Mouse (Mus musculus): ENCODE data around the gene Muc1. TPM values are rescaled to one million over a fixed set of nuclear protein-coding genes. Genes with fewer than 3 reads are reported as not detected.

Muc1 gene
- total RNA-seq, 2 experiments from 2014 or later = not detected

DNA sequence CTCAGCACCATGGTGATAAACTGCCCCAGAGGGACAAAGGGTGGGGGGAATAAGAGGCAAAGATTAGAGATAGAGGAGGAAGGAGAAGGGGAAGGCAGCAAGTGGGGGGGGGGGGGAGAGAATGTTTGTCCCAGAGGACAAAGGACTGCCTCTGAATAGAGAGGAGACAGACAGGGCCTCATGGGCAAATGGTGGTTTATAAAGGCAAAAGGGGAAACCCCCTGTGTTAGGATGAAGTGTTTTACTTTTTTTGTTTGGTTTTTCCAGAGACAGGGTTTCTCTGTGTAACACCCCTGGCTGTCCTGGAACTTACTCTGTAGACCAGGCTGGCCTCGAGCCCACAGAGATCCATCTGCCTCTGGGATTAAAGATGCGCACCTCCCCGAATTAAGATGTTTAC, 31.4 kb downstream of the Muc1 start:
- ATAC-seq (replicated peaks; ENCODE audit: low FRiP score, poor library complexity, severe bottlenecking) = no peak

DNA sequence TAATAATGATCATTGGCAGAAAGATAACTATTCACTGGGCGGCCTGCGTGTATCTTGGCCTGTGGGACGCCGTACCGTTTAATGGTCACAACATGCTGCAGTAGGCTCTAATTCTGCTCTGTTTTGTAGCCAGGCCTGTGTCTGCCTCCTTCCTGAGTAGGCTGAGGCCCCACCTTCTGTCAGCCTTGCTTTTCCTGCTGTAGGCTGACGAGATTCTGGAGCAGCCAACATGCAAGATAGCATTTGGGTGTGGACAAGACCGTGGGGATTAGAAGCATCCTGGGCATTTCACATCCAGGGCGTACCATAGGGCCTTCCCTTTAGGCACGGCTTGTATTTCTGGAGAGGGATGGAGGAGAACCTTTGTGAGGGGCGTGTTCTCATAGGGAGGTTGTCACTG, 33.6 kb downstream of the Muc1 start:
- ATAC-seq (replicated peaks; ENCODE audit: low FRiP score, poor library complexity, severe bottlenecking) = no peak

DNA sequence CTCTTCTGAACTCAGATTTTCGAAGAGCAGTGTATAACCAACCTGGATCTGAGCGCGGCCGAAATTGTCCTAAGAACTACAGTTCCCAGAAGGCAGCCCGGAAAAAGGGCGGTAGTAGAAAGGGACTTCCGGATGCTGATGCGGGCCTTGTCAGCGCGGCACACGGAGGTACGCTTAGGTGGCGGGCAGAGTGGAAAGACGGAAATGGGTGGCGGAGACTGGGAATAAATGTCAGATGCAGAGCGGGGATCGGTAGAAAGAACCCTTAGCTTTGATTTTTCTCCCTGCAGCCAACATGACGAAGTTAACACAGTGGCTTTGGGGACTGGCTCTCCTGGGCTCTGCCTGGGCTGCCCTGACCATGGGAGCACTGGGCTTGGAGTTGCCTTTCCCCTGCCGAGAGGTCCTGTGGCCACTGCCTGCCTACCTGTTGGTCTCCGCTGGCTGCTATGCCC, 37.6 kb downstream of the Muc1 start:
- ATAC-seq (replicated peaks; ENCODE audit: low FRiP score, poor library complexity, severe bottlenecking) = peak; percentile 85

DNA sequence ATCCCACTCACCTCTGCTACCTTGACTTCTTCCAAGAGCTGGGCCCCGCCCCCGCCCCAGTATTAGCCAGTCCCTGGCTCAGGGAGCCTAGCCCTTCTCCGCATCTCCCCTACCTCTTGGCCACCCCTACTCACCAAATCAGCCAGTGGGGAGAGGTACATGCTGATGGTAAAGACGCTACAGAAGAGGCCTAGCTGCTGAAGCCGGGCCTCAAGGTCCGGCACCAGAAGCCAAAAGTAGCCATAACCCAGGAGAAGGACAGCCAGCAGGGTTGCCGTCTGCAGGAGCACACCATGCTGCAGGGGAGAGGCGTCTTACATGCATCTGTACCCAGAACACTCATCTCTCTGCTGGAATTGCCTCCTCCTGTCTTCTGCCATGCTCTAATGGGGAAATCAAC, 40.1 kb downstream of the Muc1 start:
- ATAC-seq (replicated peaks; ENCODE audit: low FRiP score, poor library complexity, severe bottlenecking) = no peak

DNA sequence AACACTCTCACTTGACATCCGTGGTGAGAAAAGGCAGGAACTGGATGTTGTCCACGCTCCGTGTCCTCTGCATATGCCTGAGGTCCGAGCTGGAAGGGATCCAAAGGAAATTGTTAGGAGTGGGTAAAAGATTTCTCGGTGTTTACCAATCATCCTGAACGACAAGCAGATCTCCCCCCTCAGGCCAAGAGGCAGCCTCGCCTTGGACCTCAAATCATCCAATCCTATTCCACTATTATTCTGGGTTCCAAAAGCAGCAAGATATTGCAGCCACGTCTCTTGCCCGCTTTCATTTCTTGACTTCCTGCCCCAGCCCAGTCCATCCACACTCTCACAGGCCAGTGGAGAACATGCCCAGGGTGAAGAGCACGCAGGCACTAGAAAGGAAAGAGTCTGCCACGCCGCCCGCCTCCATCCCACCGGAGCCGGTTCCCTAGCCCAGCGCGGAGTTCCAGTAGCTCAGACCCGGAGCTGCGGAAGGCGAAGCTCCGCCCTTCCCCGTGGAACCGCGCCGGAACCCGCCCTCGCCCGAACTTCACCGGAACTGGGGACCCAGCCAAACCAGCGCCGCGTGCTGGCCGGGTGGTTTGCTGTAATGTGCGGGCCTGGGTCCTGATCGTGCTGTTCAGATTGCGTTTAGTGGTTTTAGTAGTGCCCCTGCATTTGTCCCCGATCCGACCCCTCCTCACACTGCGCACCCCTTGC, 41.3 kb downstream of the Muc1 start, which contains the start of gene Slc50a1:
Slc50a1 (minus strand) TSS at position 520 of the 705 bp plus-strand sequence.
- peak; percentile 66 for ATAC-seq (replicated peaks; ENCODE audit: low FRiP score, poor library complexity, severe bottlenecking)

DNA sequence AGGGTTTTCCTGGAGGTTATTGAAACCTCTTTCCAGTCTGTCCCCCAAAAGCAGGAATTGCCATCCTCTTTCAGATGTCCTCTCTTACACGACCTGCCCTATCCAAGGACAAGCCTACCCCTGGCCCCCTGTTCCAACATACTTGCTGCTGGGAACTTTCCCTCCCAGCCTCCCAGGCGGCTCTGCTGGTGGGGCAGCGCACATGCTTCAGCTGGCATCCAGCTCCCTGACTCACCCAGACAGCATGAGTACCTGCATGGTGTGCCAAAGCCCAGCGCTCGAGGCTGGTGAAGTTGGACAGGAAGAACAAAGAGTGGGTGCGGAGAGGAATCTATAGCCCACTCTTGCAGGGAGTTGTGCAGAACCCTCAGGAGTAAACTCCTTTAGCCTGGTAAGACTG, 42.0 kb downstream of the Muc1 start:
- ATAC-seq (replicated peaks; ENCODE audit: low FRiP score, poor library complexity, severe bottlenecking) = no peak

DNA sequence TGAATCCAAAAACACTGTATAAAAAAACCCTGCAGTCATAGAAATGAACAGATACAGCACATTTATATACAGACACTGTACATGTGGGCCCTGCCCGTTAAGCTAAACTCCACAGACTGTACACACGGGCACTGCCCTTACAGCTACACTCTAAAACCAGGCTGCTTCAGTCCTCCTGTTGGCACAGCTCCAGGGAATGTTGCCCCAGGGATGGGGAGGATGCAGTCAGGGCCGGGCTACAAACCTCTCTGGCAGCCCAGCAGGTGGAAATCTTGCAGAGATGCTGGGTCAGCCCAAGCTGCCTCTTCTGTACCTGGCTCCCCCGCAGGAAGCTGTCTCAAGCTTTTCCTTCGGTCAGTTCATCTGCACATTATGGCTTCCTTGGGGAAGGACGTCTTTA, 42.9 kb downstream of the Muc1 start:
- no peak for ATAC-seq (replicated peaks; ENCODE audit: low FRiP score, poor library complexity, severe bottlenecking)

DNA sequence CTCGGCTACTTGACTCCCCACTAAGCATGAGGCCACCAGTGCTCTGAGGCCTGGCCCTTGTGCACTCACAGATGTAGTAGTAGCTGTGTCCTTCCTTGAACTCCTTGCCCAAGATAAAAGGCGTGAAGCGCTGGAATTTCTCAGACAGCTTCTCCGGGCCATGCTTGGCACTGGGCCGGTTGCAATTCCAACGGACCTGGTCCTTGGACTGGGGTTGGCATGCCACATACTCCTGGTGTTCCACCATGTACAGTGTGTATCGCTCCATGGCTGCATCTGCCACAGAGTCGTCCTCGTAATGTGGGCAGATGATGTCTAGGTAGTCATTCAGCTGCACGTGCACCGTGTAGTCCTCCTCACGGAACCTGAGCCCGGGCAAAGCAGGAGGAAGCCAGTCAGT, 47.2 kb downstream of the Muc1 start:
- no peak for ATAC-seq (replicated peaks; ENCODE audit: low FRiP score, poor library complexity, severe bottlenecking)

DNA sequence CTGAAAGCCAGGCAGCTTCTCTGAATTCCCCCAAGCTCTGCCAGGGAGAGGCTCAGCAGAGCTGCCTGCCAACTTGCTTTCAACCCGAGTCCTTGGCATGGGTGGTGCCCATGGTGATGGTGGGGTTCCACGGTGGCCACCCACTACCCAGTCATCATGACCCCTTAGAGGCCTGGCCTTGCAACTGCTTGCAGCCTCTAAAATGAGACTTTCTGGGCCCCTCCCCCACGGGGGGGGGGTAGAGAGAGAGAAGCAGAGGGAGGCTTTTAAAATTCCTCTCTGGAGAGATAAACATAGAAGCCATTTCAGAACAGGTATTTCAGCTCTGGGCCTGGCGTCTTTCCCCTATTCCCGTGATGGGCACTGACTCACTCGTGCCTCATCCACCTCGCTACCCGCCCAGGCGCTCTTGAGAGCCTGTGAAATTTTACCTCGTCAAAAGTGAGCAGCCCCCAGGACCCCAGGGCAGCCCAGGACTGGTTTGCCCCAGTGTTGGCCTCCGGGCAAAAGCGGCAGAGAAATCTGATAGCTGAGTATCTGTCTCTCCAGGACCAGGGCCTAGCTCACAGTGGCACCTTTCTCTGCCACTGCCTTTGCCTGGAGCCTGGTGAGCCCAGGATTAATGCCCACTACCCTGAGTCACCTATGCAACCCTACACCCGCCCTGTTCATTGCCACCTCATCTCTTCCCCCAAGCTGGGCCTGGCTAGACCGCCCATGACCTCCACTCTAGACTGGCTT, 48.6 kb downstream of the Muc1 start:
- no peak for ATAC-seq (replicated peaks; ENCODE audit: low FRiP score, poor library complexity, severe bottlenecking)

DNA sequence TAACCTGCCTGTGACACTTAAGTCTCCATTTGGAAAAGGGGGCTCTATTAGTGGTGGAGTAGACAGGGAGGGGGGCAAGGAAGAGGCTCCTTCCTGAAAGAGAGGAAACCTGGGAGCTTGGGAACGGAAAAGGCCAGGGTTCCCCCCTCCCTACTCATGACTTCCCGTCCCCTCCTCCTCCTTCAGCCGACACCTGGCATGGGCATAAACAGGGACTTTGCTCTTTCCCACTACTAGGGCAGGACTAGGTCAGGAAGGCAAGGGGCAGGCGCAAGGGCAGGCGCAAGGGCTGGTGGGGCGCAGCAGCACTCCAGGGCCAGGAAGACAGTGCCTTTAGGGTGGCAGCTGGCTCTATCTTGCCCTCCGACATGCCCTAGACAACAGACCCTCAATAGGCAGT, 49.2 kb downstream of the Muc1 start:
- no peak for ATAC-seq (replicated peaks; ENCODE audit: low FRiP score, poor library complexity, severe bottlenecking)

DNA sequence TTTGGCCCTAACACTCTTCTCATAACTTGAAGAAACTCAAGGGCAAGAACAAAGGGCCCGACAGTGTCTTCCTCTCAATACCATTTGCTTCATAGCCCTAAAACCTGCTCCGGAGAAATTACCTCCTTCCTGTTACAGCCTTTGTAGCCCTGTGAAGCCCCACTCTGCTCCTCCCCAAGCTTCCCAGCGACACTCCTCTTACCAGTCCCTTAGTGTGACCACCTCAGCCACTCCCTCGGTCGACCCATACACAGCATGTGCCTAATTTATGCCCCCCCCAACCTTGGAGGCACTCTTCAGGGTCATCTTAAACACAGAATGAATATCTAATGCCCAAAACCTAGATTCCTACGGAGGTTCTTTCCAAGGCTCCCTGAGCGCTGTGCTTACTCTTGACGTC, 49.8 kb downstream of the Muc1 start:
- ATAC-seq (replicated peaks; ENCODE audit: low FRiP score, poor library complexity, severe bottlenecking) = no peak

DNA sequence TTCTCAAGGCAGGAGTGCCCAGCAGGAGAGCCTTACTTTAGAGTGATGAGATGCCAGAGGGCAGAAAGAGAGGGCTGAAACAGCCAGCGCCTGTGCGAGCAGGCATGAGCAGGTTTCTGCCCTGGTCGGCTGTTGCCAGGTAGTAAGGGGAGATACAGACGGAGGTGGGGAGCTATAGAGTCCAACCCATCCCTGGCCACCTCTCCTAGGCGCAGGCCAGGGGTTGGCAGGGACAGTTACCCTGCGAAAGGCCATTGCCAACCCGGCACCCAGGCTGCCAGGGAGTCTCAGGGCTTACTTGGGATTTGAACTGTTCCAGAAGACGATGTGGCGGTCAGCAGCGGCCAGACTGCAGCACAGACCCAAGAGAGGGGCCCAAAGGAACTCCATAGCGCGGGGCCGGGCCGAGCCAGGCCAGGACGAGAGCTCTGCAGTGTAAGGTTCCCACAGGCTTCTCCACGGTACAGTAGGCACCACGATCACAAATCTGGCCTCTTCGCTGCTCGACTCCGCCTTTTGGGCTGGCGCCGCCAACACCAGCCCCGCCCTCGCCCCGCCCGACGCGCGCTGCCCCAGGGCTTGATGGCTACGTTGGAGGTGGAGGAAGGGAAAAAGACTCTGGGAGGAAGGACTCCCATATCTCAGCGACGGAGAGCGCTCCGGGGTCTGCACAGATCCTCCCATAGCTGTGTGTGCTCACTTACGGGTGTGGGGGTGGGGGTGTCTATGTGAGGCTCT, 50.5 kb downstream of the Muc1 start:
- no peak for ATAC-seq (replicated peaks; ENCODE audit: low FRiP score, poor library complexity, severe bottlenecking)

DNA sequence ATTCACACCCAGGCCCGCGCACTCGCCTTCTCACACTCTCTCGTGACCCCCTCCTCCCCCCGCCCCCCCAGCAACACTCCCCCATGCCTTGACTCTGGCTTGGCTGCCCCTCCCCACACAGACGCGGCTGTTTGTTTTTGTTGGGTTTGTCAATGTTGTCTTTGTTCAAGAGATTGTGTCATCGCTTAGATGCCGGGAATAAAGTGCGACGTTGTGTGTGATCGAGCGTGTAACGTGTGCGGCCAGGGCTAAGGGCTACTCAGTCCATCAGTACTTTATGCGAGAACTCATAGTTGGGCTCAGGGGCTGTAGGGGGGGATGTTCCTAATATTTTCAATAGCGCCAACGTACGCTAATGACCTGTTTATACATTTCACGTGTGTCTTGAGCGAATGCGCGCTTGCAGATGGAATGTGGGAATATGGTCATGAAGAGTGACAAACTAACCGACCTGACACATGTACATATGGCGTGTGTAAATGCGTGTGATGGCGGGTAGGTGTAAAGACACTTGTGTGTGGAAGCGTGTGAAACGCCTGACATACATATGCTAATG, 51.3 kb downstream of the Muc1 start:
- no peak for ATAC-seq (replicated peaks; ENCODE audit: low FRiP score, poor library complexity, severe bottlenecking)

DNA sequence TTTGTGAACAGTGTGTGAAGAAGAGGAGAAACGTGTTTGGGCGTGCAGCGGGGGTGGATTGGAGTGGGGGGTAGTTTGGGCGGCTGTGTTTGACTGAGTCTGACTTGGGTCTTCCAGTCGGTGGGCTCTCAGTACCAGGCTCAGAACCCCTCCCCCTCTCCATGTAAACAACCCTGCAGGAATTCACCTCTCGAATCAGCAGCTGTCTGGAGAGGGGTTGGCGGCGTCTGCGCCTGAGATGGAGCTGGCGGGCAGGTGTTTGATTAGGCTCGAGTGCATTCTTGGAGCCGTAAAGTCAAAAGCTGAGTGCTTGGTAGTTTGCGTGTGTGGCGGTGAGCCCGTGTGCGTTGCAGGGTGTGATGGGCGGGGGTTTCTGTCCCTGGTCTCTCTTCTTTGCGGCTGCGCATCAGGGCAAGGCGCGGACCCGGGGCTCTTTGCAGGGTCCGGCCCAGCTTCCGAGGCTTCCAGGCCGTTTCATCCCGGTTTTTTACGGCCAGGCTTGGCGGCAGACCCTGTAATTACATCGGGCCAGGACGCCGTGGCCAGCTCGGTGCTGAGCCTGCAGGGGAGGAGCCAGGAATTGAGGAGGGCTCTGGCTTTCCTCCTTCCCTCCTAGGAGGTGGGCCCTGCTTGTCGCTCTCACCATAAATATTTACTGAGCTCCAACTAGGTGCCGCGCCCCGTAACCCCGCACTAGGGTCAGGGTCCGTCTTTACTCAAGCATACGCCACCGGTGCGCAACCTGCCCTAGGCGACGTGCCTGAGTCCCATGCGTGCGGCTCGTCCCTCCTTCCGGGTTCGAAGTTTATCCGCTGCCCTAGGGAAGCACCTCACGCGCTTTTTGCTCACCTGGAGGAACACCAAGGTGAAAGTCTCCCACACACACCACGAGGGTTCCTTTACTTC, 52.0 kb downstream of the Muc1 start, which contains the start of gene Efna1:
Efna1 (minus strand) TSS at position 537 of the 906 bp plus-strand sequence.
- no peak for ATAC-seq (replicated peaks; ENCODE audit: low FRiP score, poor library complexity, severe bottlenecking)

DNA sequence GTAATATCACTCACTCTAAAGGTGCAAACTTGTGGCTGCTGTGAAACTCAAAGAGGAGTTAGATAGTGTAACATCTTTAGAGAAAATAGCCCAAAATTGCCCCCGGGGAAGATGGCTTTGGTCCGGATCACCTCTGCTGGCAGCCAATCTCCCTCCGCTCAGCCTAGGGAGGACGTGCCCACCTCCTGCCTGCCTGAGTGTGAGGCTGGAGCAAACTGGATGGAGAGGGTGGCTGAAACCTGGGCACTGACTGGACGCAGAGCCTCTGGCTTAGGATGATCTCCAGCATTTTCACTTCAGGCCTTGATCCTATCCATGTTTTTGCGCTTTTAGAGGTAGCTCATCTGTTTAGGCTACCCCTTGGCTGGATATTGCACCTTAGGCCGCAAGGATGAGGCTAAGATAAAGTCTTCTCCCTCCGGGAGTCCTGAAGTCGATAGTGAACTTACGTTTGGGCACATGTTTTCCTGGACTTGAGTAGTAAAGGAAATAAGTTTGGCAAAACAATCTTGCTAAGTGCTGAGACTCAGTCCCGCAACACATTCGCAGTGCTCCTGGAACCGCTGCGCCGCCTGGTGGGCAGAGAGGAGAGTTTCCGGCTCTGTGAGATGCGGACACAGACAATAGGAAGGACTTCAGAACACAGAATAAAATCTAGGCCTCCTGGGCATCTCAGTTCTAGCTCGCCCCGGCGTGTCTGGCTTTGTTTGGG, 52.9 kb downstream of the Muc1 start:
- ATAC-seq (replicated peaks; ENCODE audit: low FRiP score, poor library complexity, severe bottlenecking) = 0 out of 2 replicates have a peak, but pooled peaks have one; percentile 48

DNA sequence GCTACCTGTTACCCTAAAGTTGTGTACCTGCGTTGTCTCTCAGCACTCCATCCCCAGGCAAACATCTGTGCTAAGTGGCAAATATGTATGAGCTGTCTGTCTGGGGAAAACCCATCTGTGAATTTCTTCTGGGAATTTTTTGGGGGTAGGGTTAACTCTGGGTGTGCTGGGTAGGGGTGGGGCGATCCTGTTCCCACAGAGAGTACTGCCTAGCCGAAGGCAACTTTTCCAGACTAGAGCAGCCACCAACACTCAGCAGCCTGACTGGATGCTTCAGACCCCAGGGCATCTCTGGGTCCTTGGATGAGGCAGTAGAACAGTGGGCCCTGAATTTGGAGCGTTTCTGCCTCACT, 53.4 kb downstream of the Muc1 start:
- ATAC-seq (replicated peaks; ENCODE audit: low FRiP score, poor library complexity, severe bottlenecking) = no peak

Data from erythroblast, adult 5-6 weeks (primary cell).